ENCODE assay signal across 8 mouse cellular contexts in the genomic region with DNA sequence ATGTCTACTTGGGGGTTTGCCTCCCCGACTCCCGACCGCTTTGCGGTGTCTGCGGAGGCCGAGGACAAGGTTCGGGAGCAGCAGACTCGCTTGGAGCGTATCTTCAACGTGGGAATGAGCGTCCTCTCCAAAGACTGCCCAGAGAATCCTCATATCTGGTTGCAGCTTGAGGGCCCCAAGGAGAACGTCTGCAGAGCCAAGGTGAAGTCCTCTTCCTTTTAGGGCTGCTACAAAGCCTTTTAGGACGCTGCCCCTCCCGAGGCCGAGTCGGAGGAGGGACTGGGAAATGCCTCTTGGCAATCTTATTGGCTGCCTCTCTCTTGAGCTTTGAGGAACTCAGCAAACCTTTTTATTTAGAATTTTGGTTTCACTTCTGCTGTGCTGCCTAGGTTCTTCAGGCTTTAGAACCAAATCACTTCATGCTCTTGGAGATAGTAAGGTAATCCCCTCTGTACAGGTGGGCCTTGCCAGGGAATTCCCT. TPM values are rescaled to one million over a fixed set of nuclear protein-coding genes. Genes with fewer than 3 reads are reported as not detected.
A peak's percentile ranks its signal among the peaks of the same experiment; 100 is the strongest.
DNase-seq lines count a peak whose midpoint lies in the region; ATAC-seq and TF ChIP-seq lines count a peak whose summit lies in the region.

No protein-coding gene starts in this region.

- no peak for ATAC-seq in kidney, embryonic 14.5 days (ENCODE audit: low FRiP score, low TSS enrichment)
- ATAC-seq in lung, embryonic 14.5 days (ENCODE audit: insufficient read depth): no peak
- no peak for ATAC-seq in neural tube, embryonic 15.5 days (ENCODE audit: low FRiP score)

- WGBS in heart, embryonic 10.5 days: 4% methylated on average over 16 of the region's 16 CpGs
- WGBS in kidney, embryonic 14.5 days: 2% methylated on average over 16 of the region's 16 CpGs
- 2% methylated on average over 16 of the region's 16 CpGs for WGBS in lung, embryonic 14.5 days
- WGBS in neural tube, embryonic 15.5 days: 12% methylated on average over 16 of the region's 16 CpGs

- peak overlapping the region; percentile 76 for H3K4me3 ChIP-seq in heart, embryonic 10.5 days
- H3K4me3 ChIP-seq in kidney, embryonic 14.5 days (ENCODE audit: low read length): peak overlapping the region; percentile 79
- H3K4me3 ChIP-seq in lung, embryonic 14.5 days (ENCODE audit: low read depth, low read length): peak overlapping the region; percentile 67
- peak overlapping the region; percentile 78 for H3K4me3 ChIP-seq in neural tube, embryonic 15.5 days (replicated peaks)

- H3K27me3 ChIP-seq in heart, embryonic 10.5 days (ENCODE audit: insufficient read depth, poor library complexity, severe bottlenecking): no peaks in the 10 kb centered on the region
- no peaks in the 10 kb centered on the region for H3K27me3 ChIP-seq in kidney, embryonic 14.5 days (ENCODE audit: control insufficient read depth, insufficient read depth, low read length)
- no peaks in the 10 kb centered on the region for H3K27me3 ChIP-seq in lung, embryonic 14.5 days (ENCODE audit: insufficient read depth, low read length)
- no peaks in the 10 kb centered on the region for H3K27me3 ChIP-seq in neural tube, embryonic 15.5 days (replicated peaks)

- H3K27ac ChIP-seq in heart, embryonic 10.5 days: peak overlapping the region; percentile 96
- H3K27ac ChIP-seq in kidney, embryonic 14.5 days (ENCODE audit: low read depth, low read length): peak overlapping the region; percentile 94; the same call in 1 of the 2 replicates
- H3K27ac ChIP-seq in lung, embryonic 14.5 days (ENCODE audit: low read depth): peak overlapping the region; percentile 97
- H3K27ac ChIP-seq in neural tube, embryonic 15.5 days (replicated peaks): peak overlapping the region; percentile 87; the same call in 1 of the 2 replicates

- H3K4me1 ChIP-seq in heart, embryonic 10.5 days: peaks cover 51% of the 10 kb centered on the region
- H3K4me1 ChIP-seq in kidney, embryonic 14.5 days (ENCODE audit: control insufficient read depth, insufficient read depth, low read length): peaks cover 24% of the 10 kb centered on the region
- H3K4me1 ChIP-seq in lung, embryonic 14.5 days (ENCODE audit: insufficient read depth): peaks cover 10% of the 10 kb centered on the region; the same call in 1 of the 2 replicates
- H3K4me1 ChIP-seq in neural tube, embryonic 15.5 days: peaks cover 32% of the 10 kb centered on the region

- H3K9ac ChIP-seq in kidney, embryonic 14.5 days (ENCODE audit: low read depth, low read length): peak overlapping the region; percentile 88
- peak overlapping the region; percentile 86 for H3K9ac ChIP-seq in lung, embryonic 14.5 days
- peak overlapping the region; percentile 74 for H3K9ac ChIP-seq in neural tube, embryonic 15.5 days (replicated peaks)

- peak overlapping the region; percentile 72 for H3K4me2 ChIP-seq in kidney, embryonic 14.5 days (replicated peaks; ENCODE audit: low read depth, low read length)
- H3K4me2 ChIP-seq in lung, embryonic 14.5 days: peak overlapping the region; percentile 74
- peak overlapping the region; percentile 83 for H3K4me2 ChIP-seq in neural tube, embryonic 15.5 days

- DNase-seq in ovary, postnatal 36 days (ENCODE audit: low spot score): peak; percentile 57
- DNase-seq in ovary, postnatal 10 days (ENCODE audit: low spot score): no peak
- peak; percentile 38 for DNase-seq in embryo, embryonic 10.5 days (ENCODE audit: low spot score)
- no peak for DNase-seq in heart, embryonic 10.5 days (ENCODE audit: low spot score)
- peak; percentile 77 for DNase-seq in lung, embryonic 14.5 days
- no peak for DNase-seq in frontal cortex, postnatal 14 days (ENCODE audit: low spot score in 2 of 2)

- H3K9me3 ChIP-seq in heart, embryonic 10.5 days: no peaks in the 10 kb centered on the region
- H3K9me3 ChIP-seq in kidney, embryonic 14.5 days (ENCODE audit: control insufficient read depth, low read length): no peaks in the 10 kb centered on the region
- no peaks in the 10 kb centered on the region for H3K9me3 ChIP-seq in lung, embryonic 14.5 days (ENCODE audit: low read depth, low read length)
- no peaks in the 10 kb centered on the region for H3K9me3 ChIP-seq in neural tube, embryonic 15.5 days (replicated peaks)

- no peak for TF ChIP-seq CTCF in lung, embryonic 14.5 days (IDR thresholded peaks at IDR 0.05; ENCODE audit: low read depth)

- H3K36me3 ChIP-seq in heart, embryonic 10.5 days: peaks cover 47% of the 10 kb centered on the region
- H3K36me3 ChIP-seq in kidney, embryonic 14.5 days (ENCODE audit: control insufficient read depth, insufficient read depth, low read length): peaks cover 44% of the 10 kb centered on the region
- peaks cover 47% of the 10 kb centered on the region for H3K36me3 ChIP-seq in lung, embryonic 14.5 days (ENCODE audit: insufficient read depth)
- peaks cover 41% of the 10 kb centered on the region for H3K36me3 ChIP-seq in neural tube, embryonic 15.5 days

RNA-seq across cellular contexts. Expression of a gene that starts 1.1 kb away (rescaled TPM):
- polyA plus RNA-seq in heart, embryonic 10.5 days (2016; fragmentation: Nextera tagmentation; extraction: Ambion mirVana): 18.2 and 23.2 TPM in 2 replicates
- 7.0 and 9.7 TPM in 2 replicates for polyA plus RNA-seq in kidney, embryonic 14.5 days (2014; fragmentation: Nextera tagmentation; extraction: Ambion mirVana)
- 11.0 and 13.7 TPM in 2 replicates for polyA plus RNA-seq in lung, embryonic 14.5 days (2014; fragmentation: Nextera tagmentation; extraction: Ambion mirVana)
- 11.0 and 11.9 TPM in 2 replicates for polyA plus RNA-seq in neural tube, embryonic 15.5 days (2015; fragmentation: Nextera tagmentation; extraction: Ambion mirVana)

RNA-seq across cellular contexts. Expression of a gene that starts 1.6 kb away (rescaled TPM):
- 0.12 and 0.30 TPM in 2 replicates for polyA plus RNA-seq in heart, embryonic 10.5 days (2016; fragmentation: Nextera tagmentation; extraction: Ambion mirVana)
- 0.23 and 0.31 TPM in 2 replicates for polyA plus RNA-seq in kidney, embryonic 14.5 days (2014; fragmentation: Nextera tagmentation; extraction: Ambion mirVana)
- 1.4 and 1.9 TPM in 2 replicates for polyA plus RNA-seq in lung, embryonic 14.5 days (2014; fragmentation: Nextera tagmentation; extraction: Ambion mirVana)
- 0.45 and 0.58 TPM in 2 replicates for polyA plus RNA-seq in neural tube, embryonic 15.5 days (2015; fragmentation: Nextera tagmentation; extraction: Ambion mirVana)

RNA-seq across cellular contexts. Expression of a gene that starts 14.3 kb away (rescaled TPM):
- polyA plus RNA-seq in heart, embryonic 10.5 days (2016; fragmentation: Nextera tagmentation; extraction: Ambion mirVana): 42.4 and 50.3 TPM in 2 replicates
- polyA plus RNA-seq in kidney, embryonic 14.5 days (2014; fragmentation: Nextera tagmentation; extraction: Ambion mirVana): 61.3 and 64.7 TPM in 2 replicates
- 44.3 and 47.2 TPM in 2 replicates for polyA plus RNA-seq in lung, embryonic 14.5 days (2014; fragmentation: Nextera tagmentation; extraction: Ambion mirVana)
- polyA plus RNA-seq in neural tube, embryonic 15.5 days (2015; fragmentation: Nextera tagmentation; extraction: Ambion mirVana): 148 and 166 TPM in 2 replicates

RNA-seq across cellular contexts. Expression of a gene that starts 32.0 kb away (rescaled TPM):
- 27.1 and 32.7 TPM in 2 replicates for polyA plus RNA-seq in heart, embryonic 10.5 days (2016; fragmentation: Nextera tagmentation; extraction: Ambion mirVana)
- polyA plus RNA-seq in kidney, embryonic 14.5 days (2014; fragmentation: Nextera tagmentation; extraction: Ambion mirVana): 11.0 and 15.6 TPM in 2 replicates
- polyA plus RNA-seq in lung, embryonic 14.5 days (2014; fragmentation: Nextera tagmentation; extraction: Ambion mirVana): 18.7 and 19.4 TPM in 2 replicates
- polyA plus RNA-seq in neural tube, embryonic 15.5 days (2015; fragmentation: Nextera tagmentation; extraction: Ambion mirVana): 9.5 and 10.8 TPM in 2 replicates

RNA-seq across cellular contexts. Expression of a gene that starts 58.6 kb away (rescaled TPM):
- polyA plus RNA-seq in heart, embryonic 10.5 days (2016; fragmentation: Nextera tagmentation; extraction: Ambion mirVana): not detected in 2 replicates
- 0.30 and 1.1 TPM in 2 replicates for polyA plus RNA-seq in kidney, embryonic 14.5 days (2014; fragmentation: Nextera tagmentation; extraction: Ambion mirVana)
- 3.7 and 4.4 TPM in 2 replicates for polyA plus RNA-seq in lung, embryonic 14.5 days (2014; fragmentation: Nextera tagmentation; extraction: Ambion mirVana)
- polyA plus RNA-seq in neural tube, embryonic 15.5 days (2015; fragmentation: Nextera tagmentation; extraction: Ambion mirVana): 1.7 and 3.5 TPM in 2 replicates

Comparison
In these comparisons a context has a peak if more than half of its experiments do, and no peak if none do; other contexts are left out.
1. DNase-seq: peak in ovary, postnatal 36 days (single experiment), embryo, embryonic 10.5 days (single experiment) and lung, embryonic 14.5 days (single experiment); none in ovary, postnatal 10 days (single experiment), heart, embryonic 10.5 days (single experiment) and frontal cortex, postnatal 14 days (0 of 2).
2. Peak in every context shown above with its lines, with median percentiles within 50 percentile points of each other: H3K27ac ChIP-seq, H3K4me3 ChIP-seq, H3K4me2 ChIP-seq and H3K9ac ChIP-seq.